Mouse (Mus musculus) erythroblast, adult 5-6 weeks (primary cell): ENCODE data around the gene Gpc5. TPM values are rescaled to one million over a fixed set of nuclear protein-coding genes. Genes with fewer than 3 reads are reported as not detected.

Source experiments
- ATAC-seq: replicated peaks from 2 replicates; pipeline ENCODE4 v1.8.0; 2016; ENCODE audit warnings: moderate number of reproducible peaks, mild to moderate bottlenecking, moderate TSS enrichment, inconsistent platforms; ENCODE audit not compliant: poor library complexity, low FRiP score, severe bottlenecking
- total RNA-seq, 2 experiments: library from RNA; stranded (forward) in 1 of 2; stranded (reverse) in 1 of 2; fragments of 150-400 nt in 1 of 2; fragments of 200-764, 138-1000 nt in 1 of 2; gene quantifications; 2 replicates each; pipeline versions ENCODE4 v1.2.3 to v1.2.4; 2015 to 2017; ENCODE audit warnings: low replicate concordance in 2 of 2

Gpc5 gene
- total RNA-seq, 2 experiments from 2014 or later = not detected

DNA sequence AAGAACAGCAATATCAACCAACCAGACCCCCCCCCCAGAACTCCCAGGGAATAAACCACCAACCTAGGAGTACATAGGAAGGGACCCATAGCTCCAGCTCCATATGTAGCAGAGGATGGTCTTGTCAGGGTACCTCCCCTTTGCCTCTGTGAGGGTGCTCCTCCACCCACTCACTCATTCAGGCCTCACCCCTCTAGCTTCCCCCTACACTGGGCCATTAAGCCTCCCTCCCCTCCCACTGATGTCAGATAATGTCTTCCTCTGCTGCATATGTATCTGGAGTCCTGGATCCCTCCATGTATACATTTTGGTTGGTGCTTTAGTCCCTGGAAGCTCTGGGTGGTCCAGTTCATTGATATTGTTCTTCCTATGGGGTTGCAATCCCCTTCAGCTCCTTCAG, 1075.4 kb downstream of the Gpc5 start:
- no peak for ATAC-seq

DNA sequence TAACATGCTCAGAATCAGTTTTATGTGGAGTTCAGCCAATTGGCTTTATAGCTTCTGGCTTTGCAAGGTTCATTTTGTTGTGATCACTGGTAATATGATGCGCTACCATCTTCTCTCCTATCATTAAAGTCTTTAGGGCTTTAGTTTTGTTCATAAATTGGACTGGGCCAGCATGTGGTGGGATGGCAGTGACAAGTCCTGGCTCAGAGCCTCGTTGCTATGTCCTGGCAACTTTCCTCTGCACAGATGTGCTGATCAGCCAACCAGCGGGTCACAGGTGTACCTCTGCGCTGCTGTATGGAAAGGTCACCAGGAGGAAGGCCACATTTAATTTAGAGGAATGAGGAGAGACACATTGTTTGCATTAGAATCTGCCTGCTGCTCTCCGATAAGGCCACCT, 1077.1 kb downstream of the Gpc5 start:
- no peak for ATAC-seq

DNA sequence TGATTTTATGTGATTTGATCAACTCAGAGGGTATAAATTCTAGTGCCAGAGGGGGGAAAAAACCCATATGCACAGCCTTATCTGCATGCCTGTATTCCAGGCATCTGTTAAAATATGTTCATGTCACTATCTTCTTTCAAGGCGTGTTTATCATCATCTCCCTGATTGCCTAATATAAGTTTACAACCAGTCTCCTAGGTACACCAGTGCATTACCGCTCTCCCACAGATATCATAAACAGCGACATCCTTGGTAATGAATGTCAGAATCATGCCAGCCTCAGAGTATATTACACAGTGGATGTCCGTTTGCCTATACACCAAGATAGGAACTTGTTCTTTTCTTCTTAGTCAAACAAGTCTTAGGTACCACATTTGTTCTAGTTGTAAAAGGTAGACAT, 1095.0 kb downstream of the Gpc5 start:
- no peak for ATAC-seq

DNA sequence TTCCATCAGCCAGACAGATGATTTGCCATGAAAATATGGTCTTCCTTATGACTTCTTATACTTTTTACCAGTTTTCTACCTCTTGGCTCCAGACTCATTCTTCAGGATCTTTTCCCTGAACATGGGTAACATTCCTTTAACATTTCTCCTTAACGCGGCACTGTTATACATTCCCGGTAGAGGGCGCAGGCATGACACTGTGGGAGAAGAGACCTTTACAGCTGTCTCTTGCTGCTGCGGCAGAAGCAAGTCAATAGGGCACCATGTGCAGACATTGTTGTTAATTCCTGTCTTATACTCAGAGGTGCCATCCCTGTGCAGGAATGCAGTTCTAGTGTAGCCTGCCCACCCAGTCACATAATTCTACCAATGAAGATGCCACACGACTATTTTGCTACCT, 1115.0 kb downstream of the Gpc5 start:
- ATAC-seq = no peak

DNA sequence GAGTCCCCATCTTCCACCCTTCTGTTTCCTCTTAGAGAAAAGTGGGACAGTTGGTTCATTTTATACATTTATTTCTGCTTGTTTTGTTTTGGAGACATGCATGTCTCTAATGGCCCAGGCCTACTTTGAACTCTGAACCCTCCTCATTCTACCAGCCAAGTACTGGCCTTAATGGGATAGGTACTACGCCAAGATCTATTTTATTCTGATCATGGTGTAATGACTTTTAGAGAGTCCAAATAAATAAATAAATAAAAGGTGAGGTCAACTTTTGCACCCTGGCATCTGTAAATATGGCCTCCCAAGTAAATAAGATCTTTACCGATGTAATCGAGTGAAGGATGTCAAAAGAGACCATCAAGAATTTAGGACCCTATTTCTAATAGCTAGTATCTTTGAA, 1116.6 kb downstream of the Gpc5 start:
- no peak for ATAC-seq

DNA sequence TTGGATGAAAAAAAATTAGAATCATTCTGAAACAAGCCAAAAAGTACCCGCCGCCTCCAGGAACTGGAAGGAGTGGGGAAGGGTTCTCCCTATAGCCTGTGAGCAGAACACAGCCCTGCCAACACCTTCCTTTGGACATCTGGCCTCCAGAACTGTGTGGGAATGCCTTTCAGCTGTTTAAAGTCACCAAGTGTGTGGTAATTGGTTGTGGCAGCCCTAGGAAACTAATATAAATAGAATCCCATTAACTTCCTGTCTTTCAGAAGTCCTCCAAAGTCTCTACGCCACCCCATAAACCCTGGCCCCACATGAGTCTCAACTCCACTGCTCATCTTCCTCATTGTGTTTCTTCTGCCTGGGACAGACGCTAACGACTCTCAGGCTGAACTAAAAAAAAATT, 1117.0 kb downstream of the Gpc5 start:
- ATAC-seq = no peak

DNA sequence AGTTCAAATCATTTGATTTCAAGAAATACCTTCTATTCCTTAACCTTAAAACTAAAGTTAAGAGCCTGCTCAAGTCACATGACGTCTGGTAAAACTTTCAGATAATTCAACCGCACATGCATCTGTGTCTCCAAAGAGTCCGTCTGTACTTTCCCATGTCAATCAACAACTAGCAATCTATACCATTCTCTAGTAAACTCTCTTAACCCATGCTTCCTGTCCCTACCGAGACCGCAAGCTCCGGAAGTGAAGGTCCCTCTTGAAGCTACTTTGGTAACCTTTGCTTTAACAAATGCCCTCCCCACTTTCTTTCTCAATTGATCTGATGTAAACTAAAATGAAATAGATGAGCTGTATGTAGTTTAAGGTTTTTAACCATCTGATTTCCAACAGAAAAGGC, 1118.3 kb downstream of the Gpc5 start:
- no peak for ATAC-seq

DNA sequence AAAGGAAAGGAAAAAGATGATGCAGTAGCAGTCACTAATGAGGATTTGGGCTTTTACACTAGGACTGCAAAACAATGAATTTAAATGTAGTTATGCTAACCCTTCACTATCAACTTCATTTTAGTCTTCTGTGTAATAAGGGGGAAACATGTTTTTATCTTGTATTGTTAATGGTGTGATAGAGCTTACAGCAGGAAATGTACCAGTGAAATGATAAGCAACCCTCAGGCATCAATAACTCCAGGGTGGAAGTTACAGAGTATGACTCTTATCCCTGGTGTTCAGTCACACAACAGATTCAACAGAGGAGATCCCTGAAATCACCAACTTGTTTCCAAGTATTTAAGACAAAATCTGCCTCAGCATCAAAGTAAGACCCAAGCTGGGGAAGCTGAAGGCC, 1120.0 kb downstream of the Gpc5 start:
- no peak for ATAC-seq

DNA sequence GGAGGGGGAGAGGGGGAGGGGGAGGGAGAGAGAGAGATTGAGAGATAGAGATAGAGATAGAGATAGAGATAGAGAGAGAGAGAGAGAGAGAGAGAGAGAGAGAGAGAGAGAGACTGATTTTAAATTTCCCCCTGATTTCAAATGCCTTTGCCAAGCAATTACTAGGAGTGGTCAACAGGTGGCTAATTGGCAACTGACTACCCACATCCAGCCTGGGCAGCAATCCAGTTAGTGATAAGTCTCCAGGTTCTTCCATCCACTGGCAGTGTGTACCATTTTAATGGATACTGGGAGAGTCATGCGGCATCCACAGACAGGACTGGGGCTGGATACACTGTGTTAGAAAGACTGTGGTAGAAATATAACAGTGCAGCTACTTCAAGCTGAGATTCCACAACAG, 1166.1 kb downstream of the Gpc5 start:
- ATAC-seq = no peak

DNA sequence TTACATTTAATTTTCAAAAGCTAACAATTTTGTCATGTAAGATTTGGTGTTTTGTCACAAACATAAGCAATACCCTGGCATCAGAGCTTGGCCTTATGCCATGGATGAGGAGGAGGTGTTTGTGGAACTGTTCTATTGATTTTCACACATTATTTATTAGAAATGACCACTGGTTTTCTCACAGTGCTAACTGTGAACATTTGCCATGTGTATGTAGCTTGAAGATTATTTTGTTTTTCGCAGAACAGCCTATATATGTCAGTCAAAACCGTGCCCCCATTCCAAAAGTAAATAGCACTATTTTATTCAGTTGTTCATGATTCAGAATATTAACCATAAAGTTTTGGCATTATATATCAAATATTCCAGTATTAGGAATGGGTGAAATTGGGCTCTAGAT, 1216.5 kb downstream of the Gpc5 start:
- ATAC-seq = no peak

DNA sequence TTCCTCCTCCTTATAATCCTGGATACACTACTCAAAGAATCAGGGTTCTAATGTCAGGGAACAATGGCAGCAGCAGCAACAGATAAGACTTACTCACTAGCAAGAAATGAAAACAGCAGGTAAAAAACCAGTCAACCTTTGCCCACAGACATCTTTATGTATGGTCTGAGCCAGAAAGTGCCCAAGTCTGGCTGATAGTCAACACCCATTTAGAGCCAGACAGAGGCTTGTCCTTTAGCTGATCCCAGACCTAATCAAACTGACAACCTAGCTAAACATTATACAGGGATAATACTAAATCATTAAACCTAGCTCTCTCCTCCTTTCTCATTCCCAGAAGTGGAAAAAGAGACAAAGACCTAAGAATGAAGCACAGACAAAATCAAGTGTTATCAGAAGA, 1225.5 kb downstream of the Gpc5 start:
- no peak for ATAC-seq

DNA sequence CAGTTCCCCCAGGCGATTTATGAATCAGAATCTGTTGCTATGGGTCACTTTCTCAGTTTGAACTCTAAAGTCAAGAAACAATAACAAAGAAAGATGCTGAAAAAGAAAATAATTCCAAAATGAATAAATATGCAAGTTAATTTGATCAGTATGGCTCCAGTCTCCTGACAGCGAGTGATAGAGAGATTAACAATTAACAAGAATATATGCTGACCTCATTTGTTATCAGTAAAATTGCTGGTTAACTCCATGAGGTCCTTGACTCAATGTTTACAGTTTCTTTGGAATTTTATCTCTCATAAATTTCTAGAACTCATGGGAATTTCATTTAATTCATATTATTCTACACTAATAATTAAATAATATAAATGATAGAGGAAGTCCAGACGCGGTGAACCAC, 1244.2 kb downstream of the Gpc5 start:
- ATAC-seq = no peak

DNA sequence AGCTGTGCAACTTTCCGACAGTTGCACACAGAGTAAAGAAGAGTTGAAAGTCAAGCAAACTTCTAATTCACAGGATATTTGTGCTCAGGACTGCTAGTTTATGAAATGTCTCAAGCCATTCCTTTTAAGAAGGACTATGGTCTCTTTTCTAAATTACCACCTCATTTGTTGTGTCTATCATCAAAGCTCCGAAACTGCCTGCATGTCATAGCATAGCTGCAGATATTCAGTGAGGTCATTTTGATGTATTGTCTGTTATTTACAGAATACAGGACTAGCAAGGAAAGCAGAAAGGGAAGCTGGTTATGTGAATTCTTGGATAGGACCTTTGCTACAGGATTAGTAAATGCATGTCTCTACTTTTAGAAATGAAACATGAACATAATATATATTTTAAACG, 1246.4 kb downstream of the Gpc5 start:
- ATAC-seq = no peak

DNA sequence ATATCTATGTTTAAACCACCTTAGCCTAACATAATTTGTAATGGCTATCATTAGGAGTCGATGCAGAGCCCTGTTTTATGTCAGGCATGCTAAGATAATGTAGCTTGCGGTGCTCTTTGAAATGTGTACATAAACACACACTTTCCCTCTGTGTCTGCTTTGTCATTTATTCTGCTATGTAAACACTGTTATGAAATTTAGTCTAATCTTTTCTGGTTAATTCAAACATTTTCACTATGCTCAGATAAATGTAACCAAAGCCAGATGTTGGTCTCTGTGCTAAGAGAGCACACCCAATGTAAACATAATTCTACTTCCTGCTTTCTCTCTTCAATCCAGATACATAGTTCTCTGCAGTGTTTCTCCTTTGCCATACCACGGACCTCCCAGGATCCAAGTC, 1256.5 kb downstream of the Gpc5 start:
- ATAC-seq = no peak

DNA sequence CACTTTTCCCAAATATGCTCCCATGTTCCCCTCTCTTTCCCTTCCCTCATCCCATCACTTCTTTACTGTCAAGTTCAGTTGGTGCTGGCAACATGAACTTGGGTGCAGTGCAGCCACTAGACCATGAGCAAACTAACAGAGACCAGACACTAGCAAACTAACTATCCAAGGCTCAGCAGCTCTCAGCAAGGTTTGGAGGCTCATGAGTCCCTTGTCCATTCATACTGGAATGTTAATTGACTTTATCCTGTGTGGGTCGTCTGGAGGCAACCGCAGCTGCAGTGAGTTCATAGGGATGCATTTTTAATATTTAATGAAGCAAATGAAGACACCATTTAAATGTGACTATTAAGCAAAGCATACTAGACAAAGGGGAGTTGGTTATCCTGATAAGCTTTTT, 1292.6 kb downstream of the Gpc5 start:
- no peak for ATAC-seq

DNA sequence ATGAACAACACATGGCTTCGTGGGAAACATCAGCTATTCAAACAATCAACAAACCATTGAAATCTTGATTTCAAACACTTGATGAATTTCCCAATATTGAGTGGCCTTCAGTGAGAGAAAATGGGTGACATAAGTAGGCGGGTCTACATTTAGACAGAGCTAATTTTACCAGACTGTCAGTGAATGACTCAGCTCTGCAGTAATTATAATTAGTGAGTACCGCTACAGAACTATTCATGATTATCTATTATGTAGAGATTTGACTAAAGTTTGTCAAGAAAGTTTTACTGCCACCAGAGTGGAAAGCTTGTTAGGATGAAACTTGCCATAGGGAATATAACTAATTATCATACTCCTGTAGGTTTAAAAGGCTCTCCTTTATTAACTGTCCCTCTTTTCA, 1323.5 kb downstream of the Gpc5 start:
- ATAC-seq = no peak

DNA sequence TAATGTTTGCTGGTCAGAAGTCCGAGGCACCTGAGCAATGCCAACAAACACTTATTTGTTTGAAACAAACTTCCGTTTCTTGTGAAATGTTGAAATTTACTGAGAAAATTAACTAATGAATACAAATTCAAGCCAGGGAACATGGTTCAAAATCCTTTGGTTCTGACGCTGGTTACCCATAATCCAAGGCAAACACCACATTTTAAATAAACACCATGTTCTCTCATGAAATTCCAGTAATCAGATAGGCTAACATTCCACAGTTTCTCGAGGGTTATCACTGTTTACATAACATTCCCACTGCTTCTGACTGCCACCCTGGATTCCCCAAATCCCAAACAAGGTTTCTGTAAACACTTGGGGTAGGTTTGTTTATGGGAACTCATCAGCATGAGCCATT, 1356.2 kb downstream of the Gpc5 start:
- ATAC-seq = no peak

DNA sequence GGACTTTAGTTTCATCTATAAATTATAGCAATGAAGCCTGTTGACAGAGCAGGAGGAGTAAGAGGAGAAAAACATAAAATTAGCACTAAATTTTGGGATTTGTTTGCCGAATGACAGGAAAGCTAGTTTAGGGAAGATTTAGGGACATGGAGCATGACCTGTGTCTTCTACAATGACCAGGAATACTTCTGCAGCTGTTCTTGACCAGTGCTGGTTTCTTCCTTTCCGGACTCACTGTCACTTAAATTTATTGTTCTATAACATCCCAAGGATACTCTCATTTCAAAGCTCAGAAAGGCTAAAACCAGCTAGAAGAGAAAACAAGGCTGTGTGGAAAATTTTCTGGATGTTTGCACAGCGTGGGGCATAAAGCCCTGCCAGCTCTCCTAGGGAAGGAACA, 1361.3 kb downstream of the Gpc5 start:
- ATAC-seq = no peak

DNA sequence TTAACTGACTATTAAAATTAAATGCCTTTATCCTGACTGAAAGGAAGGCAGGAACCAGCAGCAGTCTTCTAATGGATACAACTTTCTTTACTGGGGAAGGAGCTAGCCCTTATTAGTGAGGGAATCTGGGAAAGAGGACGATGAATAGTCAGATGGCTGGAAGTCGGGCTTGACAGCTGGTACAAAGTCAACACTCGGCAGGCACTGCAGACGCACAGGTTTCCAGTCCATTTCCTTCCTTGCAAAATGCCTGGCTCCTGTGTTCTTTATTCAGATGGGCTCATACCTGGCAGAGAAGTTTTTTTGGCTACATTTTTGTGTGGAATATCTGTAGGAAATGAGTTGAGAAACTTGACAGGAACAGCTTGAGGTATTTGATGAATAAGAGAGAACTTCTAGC, 1364.2 kb downstream of the Gpc5 start:
- no peak for ATAC-seq

DNA sequence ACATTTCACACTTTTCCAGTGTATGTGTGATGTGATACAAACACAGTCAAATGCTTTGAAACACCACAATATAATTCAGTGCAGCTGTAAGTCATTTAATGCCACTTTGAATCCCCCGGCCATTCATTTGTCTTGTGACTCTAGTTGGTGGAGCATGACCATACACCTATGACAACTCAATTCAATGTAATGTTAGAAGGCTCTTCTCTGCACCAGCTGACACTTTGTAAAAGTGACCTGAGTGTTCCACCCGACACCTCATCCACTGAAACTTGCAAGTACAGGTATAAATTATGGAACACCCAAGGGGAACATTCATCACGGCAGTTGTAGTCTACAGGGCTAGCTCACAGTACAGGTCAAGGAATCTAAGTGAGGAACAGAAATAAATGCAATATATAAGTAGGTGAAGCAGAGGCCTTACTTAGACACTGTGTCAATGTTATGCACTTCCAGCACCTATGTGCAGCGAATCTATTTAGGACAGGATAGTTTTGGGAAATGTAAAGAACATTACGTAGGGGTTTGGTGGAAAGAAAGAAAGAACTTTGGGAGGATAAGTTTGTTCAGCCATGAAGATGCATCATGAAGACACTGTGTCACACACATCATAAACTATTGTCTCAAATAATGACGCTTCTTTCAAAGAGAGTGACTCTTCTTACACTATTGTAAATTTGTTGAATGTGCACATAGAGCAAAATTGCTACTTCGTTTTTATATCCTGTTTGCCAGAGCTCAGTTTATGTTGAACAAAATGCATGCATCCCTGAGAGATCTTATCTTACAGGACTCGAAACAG, 1381.6 kb downstream of the Gpc5 start:
- no peak for ATAC-seq

DNA sequence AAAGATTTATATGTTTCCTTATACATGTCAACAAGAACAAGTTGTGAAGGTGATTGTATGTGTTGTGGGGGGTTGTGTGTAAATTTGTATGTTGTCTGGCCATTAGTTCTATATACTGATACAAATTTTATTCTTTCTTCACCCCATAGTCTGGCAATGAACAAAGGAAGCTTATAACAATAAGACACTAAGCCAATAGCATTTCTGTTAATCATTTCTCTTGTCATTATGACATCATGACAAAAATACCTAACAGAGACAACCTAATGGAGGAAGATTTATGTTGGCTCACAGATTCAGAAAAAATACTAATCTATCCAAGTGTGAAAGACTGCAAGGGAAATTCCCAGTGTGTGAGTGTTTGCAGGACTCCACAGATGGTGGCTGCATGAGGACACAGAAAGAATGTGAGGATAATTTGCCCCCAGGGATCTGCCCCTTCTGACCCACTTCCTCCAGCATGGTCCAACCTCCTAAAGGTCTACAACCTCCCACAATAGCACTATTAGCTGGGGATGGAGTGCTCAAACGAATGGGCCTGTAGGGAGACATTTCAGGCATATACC, 1402.4 kb downstream of the Gpc5 start:
- ATAC-seq = no peak

DNA sequence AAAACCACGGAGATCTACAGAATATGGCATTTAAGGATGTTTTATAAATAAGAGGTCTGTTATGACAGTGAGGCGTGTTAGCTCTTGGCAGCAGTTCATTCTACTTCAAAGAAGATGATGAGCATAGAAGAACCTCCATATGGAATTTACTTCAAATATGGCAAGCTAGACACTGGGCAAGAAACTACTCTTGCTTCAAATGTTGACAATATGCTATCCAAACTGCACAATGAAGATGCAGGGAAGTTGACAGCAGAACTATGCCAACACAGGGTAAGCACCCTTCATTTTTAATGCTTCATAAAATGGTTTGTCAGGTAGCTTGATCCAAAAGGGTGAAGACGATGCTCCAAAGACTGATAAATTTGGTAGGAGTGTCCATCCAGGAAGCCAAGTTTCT, 1446.2 kb downstream of the Gpc5 start:
- ATAC-seq = no peak
